Mouse (Mus musculus) MEL (cell line): ENCODE results near the gene Dock9. TPM values are rescaled to one million over a fixed set of nuclear protein-coding genes. Genes with fewer than 3 reads are reported as not detected.

ENCODE experiments used
- DNase-seq: peaks from one replicate; pipeline ENCODE4 v3.0.0; 2011; ENCODE audit warnings: low read depth, low spot score
- H3K27ac ChIP-seq: 2 replicates; pipeline ENCODE4 v1.5.1; 2012; ENCODE audit warnings: low read depth, mild to moderate bottlenecking, control low read depth, low read length, moderate library complexity; ENCODE audit not compliant: control insufficient read depth
- H3K27me3 ChIP-seq, 2 experiments: fragments of 150-350 bp in 1 of 2; sonication (generic) in 1 of 2; 2 replicates each; pipeline ENCODE4 v1.6.1; 2012; ENCODE audit warnings: low read length in 2 of 2, mild to moderate bottlenecking in 2 of 2, improper control_type of control experiment in 1 of 2, moderate library complexity in 1 of 2; ENCODE audit not compliant: insufficient read depth in 2 of 2, control insufficient read depth in 1 of 2
- H3K36me3 ChIP-seq, 2 experiments: 2 replicates each; pipeline ENCODE4 v1.6.1; 2012 to 2014; ENCODE audit warnings: low read length in 2 of 2, improper control_type of control experiment in 1 of 2, inconsistent platforms in 1 of 2, mild to moderate bottlenecking in 1 of 2; ENCODE audit not compliant: insufficient read depth in 2 of 2, control insufficient read depth in 1 of 2
- H3K4me1 ChIP-seq, 2 experiments: fragments of 150-350 bp in 1 of 2; sonication (generic) in 1 of 2; 2 replicates each; pipeline ENCODE4 v1.6.1; 2012; ENCODE audit warnings: low read length in 2 of 2, improper control_type of control experiment in 1 of 2, mild to moderate bottlenecking in 1 of 2; ENCODE audit not compliant: insufficient read depth in 2 of 2, control insufficient read depth in 1 of 2
- H3K4me3 ChIP-seq, 2 experiments: fragments of 150-350 bp in 1 of 2; sonication (generic) in 1 of 2; 2 replicates each; pipeline ENCODE4 v1.5.1; 2012; ENCODE audit warnings: low read depth in 2 of 2, low read length in 2 of 2, mild to moderate bottlenecking in 2 of 2, moderate library complexity in 2 of 2, control low read depth in 1 of 2, improper control_type of control experiment in 1 of 2; ENCODE audit not compliant: control insufficient read depth in 1 of 2, insufficient read depth in 1 of 2
- H3K79me2 ChIP-seq: 2 replicates; pipeline ENCODE4 v1.6.1; 2012; ENCODE audit warnings: mild to moderate bottlenecking, low read length, moderate library complexity; ENCODE audit not compliant: control insufficient read depth, poor library complexity, insufficient read depth
- H3K9ac ChIP-seq: 2 replicates; pipeline ENCODE4 v1.6.1; 2012; ENCODE audit warnings: low read depth, mild to moderate bottlenecking, control low read depth, low read length, moderate library complexity; ENCODE audit not compliant: control insufficient read depth, poor library complexity, severe bottlenecking
- H3K9me3 ChIP-seq: fragments of 150-350 bp; sonication (generic); replicated peaks from 2 replicates; pipeline ENCODE4 v1.6.1; 2012; ENCODE audit warnings: mild to moderate bottlenecking, low read length, improper control_type of control experiment, moderate library complexity; ENCODE audit not compliant: insufficient read depth
- CHD1 ChIP-seq: IDR thresholded peaks from 2 replicates; pipeline ENCODE4 v1.6.1; 2012; ENCODE audit warnings: low read depth, mild to moderate bottlenecking, inconsistent platforms, low read length, improper control_type of control experiment
- CHD2 ChIP-seq: IDR thresholded peaks from 2 replicates; pipeline ENCODE4 v1.6.1; 2011; ENCODE audit warnings: low read length, improper control_type of control experiment
- E2F4 ChIP-seq: IDR thresholded peaks from 2 replicates; pipeline ENCODE4 v1.6.1; 2011; ENCODE audit warnings: low read depth, low read length, improper control_type of control experiment, borderline replicate concordance
- ELF1 ChIP-seq: IDR thresholded peaks from 2 replicates; pipeline ENCODE4 v1.6.1; 2014; ENCODE audit warnings: low read depth, mild to moderate bottlenecking, inconsistent platforms, low read length, improper control_type of control experiment, moderate library complexity
- EP300 ChIP-seq, 2 experiments: IDR thresholded peaks; 2 replicates each; pipeline ENCODE4 v1.6.1; 2011; ENCODE audit warnings: improper control_type of control experiment in 2 of 2, low read length in 2 of 2, low read depth in 1 of 2, mild to moderate bottlenecking in 1 of 2
- HCFC1 ChIP-seq: IDR thresholded peaks from 2 replicates; pipeline ENCODE4 v1.6.1; 2012; ENCODE audit warnings: low read depth, mild to moderate bottlenecking, inconsistent platforms, low read length, improper control_type of control experiment, moderate library complexity
- JUND ChIP-seq: IDR thresholded peaks from 2 replicates; pipeline ENCODE4 v1.6.1; 2011; ENCODE audit warnings: low read depth, mild to moderate bottlenecking, improper control_type of control experiment, low read length
- MAFK ChIP-seq: IDR thresholded peaks from 2 replicates; pipeline ENCODE4 v1.6.1; 2011; ENCODE audit warnings: low read depth, mild to moderate bottlenecking, low read length, improper control_type of control experiment, borderline replicate concordance
- MAZ ChIP-seq: IDR thresholded peaks from 2 replicates; pipeline ENCODE4 v1.6.1; 2012; ENCODE audit warnings: low read depth, mild to moderate bottlenecking, inconsistent platforms, low read length, improper control_type of control experiment
- MXI1 ChIP-seq: IDR thresholded peaks from 2 replicates; pipeline ENCODE4 v1.6.1; 2011; ENCODE audit warnings: mild to moderate bottlenecking, low read depth, low read length, improper control_type of control experiment
- MYB ChIP-seq: IDR thresholded peaks from 2 replicates; pipeline ENCODE4 v1.6.1; 2011; ENCODE audit warnings: mild to moderate bottlenecking, low read depth, low read length, improper control_type of control experiment
- NELFE ChIP-seq: IDR thresholded peaks from 2 replicates; pipeline ENCODE4 v1.6.1; 2011; ENCODE audit warnings: low read depth, low read length, improper control_type of control experiment
- POLR2AphosphoS2 ChIP-seq: IDR thresholded peaks from 2 replicates; pipeline ENCODE4 v1.6.1; 2011; ENCODE audit warnings: low read length, improper control_type of control experiment
- POLR2AphosphoS5 ChIP-seq: IDR thresholded peaks from 2 replicates; pipeline ENCODE4 v1.6.1; 2012; ENCODE audit warnings: low read depth, borderline replicate concordance, mild to moderate bottlenecking, inconsistent platforms, low read length, moderate library complexity, mixed read lengths
- RCOR1 ChIP-seq: IDR thresholded peaks from 2 replicates; pipeline ENCODE4 v1.6.1; 2012; ENCODE audit warnings: low read depth, mild to moderate bottlenecking, inconsistent platforms, low read length, improper control_type of control experiment
- TAL1 ChIP-seq: IDR thresholded peaks from 2 replicates; pipeline ENCODE4 v1.6.1; 2012; ENCODE audit warnings: mild to moderate bottlenecking, inconsistent platforms, low read length, moderate library complexity, mixed read lengths
- ZC3H11A ChIP-seq: IDR thresholded peaks from 2 replicates; pipeline ENCODE4 v1.6.1; 2012; ENCODE audit warnings: low read depth, mild to moderate bottlenecking, inconsistent platforms, low read length, improper control_type of control experiment
- ZMIZ1 ChIP-seq: IDR thresholded peaks from 2 replicates; pipeline ENCODE4 v1.6.1; 2012; ENCODE audit warnings: low read depth, mild to moderate bottlenecking, inconsistent platforms, low read length, improper control_type of control experiment, moderate library complexity
- ZNF384 ChIP-seq: IDR thresholded peaks from 2 replicates; pipeline ENCODE4 v1.6.1; 2012; ENCODE audit warnings: low read depth, mild to moderate bottlenecking, inconsistent platforms, low read length, improper control_type of control experiment
- polyA plus RNA-seq, 2 experiments: library from polyadenylated mRNA; stranded (reverse) in 1 of 2; unstranded in 1 of 2; fragments of >175 nt in 1 of 2; fragments of >200 nt in 1 of 2; gene quantifications; 2 replicates each; pipeline versions ENCODE4 v1.2.1 to v1.2.4; 2012; ENCODE audit warnings: low replicate concordance in 2 of 2, low read depth in 1 of 2; ENCODE audit not compliant: insufficient read length in 2 of 2, insufficient read depth in 1 of 2, missing spikeins in 1 of 2
- total RNA-seq: library from RNA; depleted of rRNA; stranded (reverse); fragments of 300-350 nt; gene quantifications from 2 replicates; pipeline ENCODE4 v1.2.3, GENCODE M21; 2012

Dock9 gene
- total and polyA plus RNA-seq, 3 experiments: 6.3 to 9.4 TPM; not detected in 1

DNA sequence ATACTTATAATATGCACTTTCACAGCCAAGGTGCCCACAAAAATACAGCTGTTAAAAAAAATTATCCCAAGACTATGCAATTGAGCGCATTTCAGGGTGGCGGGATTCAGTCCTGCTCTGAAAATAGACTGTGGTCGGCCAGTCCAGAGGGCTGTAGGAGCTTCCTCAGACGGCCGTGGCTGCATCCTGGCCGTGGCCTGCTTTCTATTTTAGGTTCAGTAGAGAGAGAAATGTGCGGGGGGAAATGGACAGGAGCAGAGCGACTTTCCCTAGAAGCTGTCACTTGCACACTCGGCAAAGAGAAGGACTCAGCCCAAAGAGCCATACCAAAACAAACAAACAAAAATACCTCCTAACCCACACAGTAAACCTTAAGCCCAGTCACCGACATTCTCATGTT lies 151.0 kb downstream of the Dock9 start:
- TF ChIP-seq NELFE: no peak
- TF ChIP-seq ZNF384: no peak
- TF ChIP-seq, all 39 proteins: peak for 0
- H3K27me3 ChIP-seq: no peaks in the 10 kb centered on the region
- H3K27ac ChIP-seq: no peak overlapping the region
- no peaks in the 10 kb centered on the region for H3K36me3 ChIP-seq
- no peaks in the 10 kb centered on the region for H3K4me1 ChIP-seq
- H3K9me3 ChIP-seq: no peaks in the 10 kb centered on the region
- H3K4me3 ChIP-seq: no peak overlapping the region
- no peak overlapping the region for H3K9ac ChIP-seq
- DNase-seq: no peak
- H3K79me2 ChIP-seq: no peaks in the 10 kb centered on the region

GRCm38 (mm10) chr14:121644302-121644701 lies 153.3 kb downstream of the Dock9 start:
- no peak for DNase-seq
- H3K4me1 ChIP-seq: no peaks in the 10 kb centered on the region
- H3K36me3 ChIP-seq: no peaks in the 10 kb centered on the region
- no peaks in the 10 kb centered on the region for H3K9me3 ChIP-seq
- no peaks in the 10 kb centered on the region for H3K27me3 ChIP-seq
- TF ChIP-seq MYB (no peak), CHD2 (no peak), RCOR1 (no peak), JUND (no peak), EP300 (IDR thresholded peaks at IDR 0.05; ENCODE audit: low read depth in 1 of 2, low read length in 2 of 2) (no peak), MAFK (no peak), HCFC1 (no peak), MXI1 (no peak), E2F4 (no peak), POLR2AphosphoS5 (no peak), CHD1 (no peak), TAL1 (no peak), ZMIZ1 (no peak), ZC3H11A (no peak), POLR2AphosphoS2 (no peak), NELFE (no peak), ZNF384 (no peak), MAZ (no peak), ELF1 (no peak)
- no peak overlapping the region for H3K27ac ChIP-seq
- no peaks in the 10 kb centered on the region for H3K79me2 ChIP-seq
- no peak overlapping the region for H3K9ac ChIP-seq
- no peak overlapping the region for H3K4me3 ChIP-seq
